Mouse (Mus musculus): ENCODE measurements around the gene Gfi1b. TPM values are rescaled to one million over a fixed set of nuclear protein-coding genes. Genes with fewer than 3 reads are reported as not detected.
A peak's percentile ranks its signal among the peaks of the same experiment; 100 is the strongest.

The Gfi1b gene
- total RNA-seq, 1 experiment from 2014 or later = 2.1 TPM

DNA sequence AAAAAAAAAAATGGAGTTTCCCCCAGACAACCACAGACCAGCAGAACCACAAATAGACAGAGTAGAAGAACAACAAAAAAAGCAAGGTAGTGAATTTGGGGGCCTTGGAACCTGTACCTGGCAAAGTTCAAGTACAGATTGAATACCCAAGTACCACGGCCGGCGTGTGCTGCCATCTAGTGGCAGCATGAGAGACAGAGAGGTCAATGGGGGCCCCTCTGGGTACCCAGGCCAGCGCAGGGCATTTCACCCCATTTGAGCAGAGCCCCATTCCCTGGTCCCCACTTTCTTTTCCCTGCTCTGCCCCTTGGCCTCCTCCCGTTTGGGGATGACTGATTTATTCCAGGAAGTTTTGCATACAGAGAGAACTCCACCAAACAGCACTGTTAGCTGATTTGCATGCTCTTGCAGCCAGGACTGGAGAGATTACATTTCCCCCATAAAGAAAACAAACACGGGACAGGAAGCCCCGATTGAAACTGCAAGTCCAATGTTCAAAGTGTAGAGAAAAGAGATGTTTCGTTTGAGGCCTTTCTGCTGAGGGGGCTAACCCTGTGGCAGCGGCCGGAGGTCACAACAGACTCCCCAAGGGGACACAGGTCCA lies 841 bp upstream of the Gfi1b start:
- peak; percentile 63 for DNase-seq

- DNase-seq = no peak
These were observed 671 bp downstream of the Gfi1b start for GRCm38 (mm10) chr2:28621111-28621510.

DNA sequence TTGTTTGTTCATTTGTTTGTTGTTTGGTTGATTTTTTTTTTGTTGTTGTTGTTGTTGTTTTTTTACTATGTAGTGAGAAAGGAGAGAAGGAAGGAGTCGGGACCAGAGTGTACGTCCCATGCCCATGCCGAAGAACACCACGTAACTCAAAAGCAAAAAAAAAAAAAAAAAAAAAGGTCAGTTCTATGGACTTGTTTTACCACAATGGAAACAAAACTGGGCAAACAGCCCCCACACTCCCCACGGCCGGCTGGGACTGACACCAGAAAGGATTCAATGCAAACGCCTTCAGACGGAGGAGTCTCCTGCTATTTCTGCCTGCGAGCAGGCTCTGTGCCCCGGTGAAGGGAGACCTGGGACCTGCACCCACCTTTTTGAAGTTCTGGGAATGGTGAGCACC lies 1.3 kb downstream of the Gfi1b start:
- DNase-seq = no peak

- no peak for DNase-seq
These were observed 2.4 kb downstream of the Gfi1b start for GRCm38 (mm10) chr2:28619369-28619768.

GRCm38 (mm10) chr2:28618777-28619336 lies 2.9 kb downstream of the Gfi1b start:
- no peak for DNase-seq

DNA sequence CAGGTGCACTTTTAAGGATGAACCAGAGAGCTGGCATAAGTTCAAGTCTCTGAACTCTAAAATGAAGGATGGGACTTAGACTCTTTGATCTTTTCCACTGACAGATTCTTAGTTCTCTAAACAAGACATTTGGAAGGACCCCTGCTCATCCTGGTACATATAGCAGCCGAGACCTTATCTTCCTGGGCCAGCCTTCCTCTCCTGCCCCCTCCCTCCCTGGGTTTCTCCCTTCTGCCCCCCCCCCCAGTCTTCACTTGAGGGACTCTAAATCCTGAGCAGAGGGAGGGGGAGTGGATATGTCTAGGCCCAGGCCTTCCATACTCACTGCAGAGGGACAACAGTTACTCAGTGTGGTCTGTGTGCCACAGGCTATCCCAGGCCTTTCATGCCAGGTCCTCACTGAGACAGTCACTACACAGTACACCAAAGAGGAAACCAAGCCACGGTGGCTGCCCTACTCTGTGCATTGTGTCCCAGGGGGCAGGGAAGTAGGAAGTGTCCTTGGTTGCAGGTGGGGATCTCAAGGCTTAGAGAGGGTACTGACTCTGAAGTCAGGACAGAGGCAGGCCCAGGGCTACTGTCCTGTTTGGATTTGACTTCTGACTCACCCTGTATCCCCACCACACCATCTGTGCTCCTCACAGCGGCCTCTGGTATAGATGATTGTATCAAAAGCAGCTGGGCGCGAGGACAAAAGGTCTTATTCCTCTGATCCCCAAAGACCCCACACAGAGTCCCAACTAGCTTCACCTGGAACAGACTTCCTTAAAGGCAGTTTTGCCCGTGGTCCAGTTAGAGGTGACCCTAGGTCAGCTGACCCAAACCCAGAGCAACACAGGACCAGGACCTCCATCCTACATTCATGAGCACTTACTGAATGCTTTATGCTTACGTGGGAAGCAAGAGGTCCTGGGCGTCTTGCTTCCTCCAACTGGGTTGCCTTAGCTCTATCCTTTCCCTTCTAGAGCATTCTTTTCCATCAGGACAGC lies 4.0 kb downstream of the Gfi1b start:
- no peak for DNase-seq

DNA sequence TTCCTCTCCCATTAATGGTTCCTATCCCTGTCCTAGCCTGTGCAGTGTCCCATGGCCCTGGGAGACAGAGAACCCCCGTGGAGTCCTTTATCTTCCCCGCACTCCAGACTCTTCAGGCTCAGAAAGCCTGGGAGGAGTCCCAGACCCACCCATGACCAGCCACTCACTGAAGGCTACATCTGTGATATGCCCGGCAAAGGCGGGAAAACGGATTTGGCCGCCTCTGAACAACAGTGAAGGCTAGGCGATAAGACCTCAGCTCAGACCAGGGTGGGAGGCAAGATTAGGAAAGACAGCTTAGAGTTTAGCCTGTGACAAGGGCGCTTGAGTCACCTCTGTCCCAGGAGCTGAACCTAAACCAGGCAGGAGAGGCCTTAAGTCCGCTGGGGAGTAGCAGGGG lies 4.9 kb downstream of the Gfi1b start:
- no peak for DNase-seq

DNA sequence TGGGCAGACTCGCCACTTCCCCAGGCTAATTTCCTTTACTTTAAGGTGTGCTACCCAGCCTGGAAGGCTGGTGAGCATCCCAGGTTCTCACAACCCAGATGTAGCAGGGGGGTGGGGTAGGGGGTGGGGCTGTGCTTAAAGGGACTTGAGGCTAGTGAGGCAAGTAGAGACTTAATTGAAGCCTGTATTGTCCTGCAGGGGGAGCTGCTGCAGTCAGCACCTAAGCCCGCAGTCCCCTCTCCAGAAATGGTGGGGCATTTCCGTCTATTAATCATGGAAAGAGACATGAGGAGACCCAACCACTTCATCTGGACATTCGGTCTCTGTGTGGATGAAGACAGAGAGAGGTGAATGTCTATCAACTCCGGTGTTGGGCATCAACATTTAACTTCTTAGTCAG lies 5.4 kb downstream of the Gfi1b start:
- no peak for DNase-seq

DNA sequence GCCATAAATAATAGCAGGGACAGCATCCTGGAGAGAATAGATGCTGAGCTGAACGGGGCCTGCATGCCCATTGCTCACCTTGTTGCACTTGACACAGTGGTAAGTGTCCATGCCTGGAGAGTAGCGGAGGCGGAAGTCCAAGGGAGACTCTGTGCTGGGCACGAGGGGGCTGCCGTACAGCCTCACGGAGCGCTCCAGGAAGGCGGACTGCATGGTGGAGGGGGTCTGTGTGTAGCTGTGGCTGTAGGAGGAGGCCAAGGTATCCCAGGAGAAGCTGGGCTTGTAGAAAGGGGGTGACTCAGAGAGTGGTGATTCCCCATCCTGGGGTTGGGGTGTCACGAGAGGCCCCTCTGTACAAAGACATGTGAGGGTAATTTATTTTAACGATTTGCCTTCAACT lies 8.2 kb downstream of the Gfi1b start:
- no peak for DNase-seq

- no peak for DNase-seq
These were observed 9.2 kb downstream of the Gfi1b start for GRCm38 (mm10) chr2:28612436-28613063.

GRCm38 (mm10) chr2:28611407-28611787 lies 10.4 kb downstream of the Gfi1b start:
- DNase-seq = no peak

DNA sequence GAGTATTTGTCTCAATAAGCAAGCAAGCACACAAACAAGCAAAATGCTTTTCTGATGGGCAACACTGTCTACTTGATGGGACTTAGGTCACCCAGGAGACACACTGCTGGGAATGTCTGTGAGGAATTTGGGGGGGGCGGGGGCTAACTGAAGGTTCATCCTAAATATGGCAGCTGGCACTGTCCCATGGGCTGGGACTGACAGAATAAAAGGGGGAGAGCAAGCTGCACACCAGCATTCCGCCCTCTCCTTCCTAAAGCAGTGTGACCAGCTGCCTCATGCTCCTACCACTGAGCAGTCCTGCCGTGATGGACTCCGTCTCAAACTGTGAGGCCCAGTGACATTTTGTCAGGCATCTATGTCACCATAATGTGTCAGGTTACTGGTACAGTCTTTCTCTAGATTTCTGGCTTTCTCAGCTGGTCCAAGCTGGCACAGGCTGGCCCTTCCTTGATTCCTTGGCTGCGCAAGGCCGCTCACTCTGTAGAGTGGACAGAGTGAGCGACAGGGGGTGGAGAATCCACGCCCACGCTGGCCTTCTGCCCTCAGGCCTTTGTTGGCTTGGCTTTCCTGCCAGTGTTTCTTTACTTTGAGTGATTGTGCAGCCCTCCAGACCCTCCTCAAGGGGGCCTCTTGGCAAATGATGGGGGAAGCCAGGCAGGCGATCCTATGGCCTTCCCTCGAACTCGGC lies 10.9 kb downstream of the Gfi1b start:
- DNase-seq = no peak

GRCm38 (mm10) chr2:28609851-28610250 lies 11.9 kb downstream of the Gfi1b start:
- DNase-seq = no peak

DNA sequence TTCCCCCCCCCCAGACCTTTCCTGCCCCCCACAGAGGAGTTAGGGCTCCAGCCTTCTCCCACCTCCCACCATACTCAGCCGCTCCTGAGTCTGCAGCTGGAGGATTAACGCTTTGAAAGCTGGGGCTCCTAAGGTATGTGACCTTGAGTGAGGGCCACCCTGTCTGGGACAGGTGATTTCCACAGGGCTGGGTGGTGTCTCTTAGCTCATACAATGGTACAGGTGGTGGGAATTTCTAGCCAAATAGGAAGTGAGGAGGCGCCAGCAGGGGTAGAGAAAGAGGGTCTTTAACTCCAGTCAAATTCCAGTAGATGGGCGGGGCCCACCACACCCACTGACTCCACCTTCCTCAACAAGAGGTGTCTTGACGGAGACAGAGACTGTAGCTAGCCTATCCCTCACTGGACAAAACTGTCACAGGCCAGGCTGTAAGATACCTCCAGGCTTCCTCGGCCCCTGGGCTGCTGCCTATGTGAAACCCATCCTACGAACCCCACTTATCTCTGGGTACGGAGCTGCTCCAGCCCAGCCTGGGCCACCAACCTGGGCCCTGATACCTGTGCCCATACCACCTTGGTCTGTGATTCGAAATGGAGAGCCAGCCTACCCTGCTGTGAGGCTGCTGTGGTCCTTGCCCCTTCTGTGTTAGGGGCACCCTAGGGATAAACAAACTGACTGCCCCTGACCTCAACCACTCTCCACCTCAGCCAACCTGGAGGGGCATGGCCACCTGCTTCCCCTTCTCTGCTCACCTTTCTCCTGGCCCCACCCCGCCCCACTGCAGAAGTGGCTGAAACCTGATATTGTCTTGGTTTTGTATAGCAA lies 14.2 kb downstream of the Gfi1b start:
- DNase-seq = no peak

GRCm38 (mm10) chr2:28606601-28607340 lies 15.0 kb downstream of the Gfi1b start:
- no peak for DNase-seq

DNA sequence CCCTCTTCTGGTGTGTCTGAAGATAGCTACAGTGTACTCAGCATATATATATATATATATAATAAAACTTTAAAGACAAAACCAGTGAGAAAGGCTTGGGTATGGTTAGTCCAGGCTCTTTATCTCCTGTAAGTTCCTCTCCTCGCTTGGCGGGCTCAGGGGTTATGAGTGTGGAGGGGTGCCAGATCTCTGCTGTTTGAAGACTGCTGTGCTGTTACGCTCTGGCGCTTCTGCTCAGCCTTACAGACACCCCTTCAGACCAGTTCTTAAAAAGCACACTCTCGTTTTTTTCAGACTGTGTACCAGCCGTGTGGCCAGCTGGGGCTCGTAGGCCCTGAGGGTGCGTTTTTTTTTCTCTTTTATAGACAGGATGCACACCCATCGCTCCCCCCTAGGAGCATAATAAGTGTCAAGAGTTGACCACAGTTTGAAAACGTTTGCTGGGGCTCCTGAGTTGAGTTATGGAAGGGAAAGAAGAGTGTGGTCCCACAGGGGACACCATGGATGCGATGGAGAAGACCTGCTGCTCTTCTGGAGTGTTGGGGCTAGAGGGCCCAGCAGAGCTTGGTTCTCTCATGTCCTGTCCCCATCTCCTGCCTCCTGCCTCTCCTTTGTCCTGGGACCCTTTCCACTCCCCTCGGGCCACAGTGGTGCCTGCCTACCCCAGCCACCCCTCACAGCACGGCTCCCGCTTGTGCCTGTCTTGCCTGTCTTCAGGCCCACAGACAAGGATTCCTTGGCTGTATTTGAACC lies 15.8 kb downstream of the Gfi1b start:
- DNase-seq = no peak

GRCm38 (mm10) chr2:28603542-28603941 lies 18.2 kb downstream of the Gfi1b start:
- DNase-seq = no peak

DNA sequence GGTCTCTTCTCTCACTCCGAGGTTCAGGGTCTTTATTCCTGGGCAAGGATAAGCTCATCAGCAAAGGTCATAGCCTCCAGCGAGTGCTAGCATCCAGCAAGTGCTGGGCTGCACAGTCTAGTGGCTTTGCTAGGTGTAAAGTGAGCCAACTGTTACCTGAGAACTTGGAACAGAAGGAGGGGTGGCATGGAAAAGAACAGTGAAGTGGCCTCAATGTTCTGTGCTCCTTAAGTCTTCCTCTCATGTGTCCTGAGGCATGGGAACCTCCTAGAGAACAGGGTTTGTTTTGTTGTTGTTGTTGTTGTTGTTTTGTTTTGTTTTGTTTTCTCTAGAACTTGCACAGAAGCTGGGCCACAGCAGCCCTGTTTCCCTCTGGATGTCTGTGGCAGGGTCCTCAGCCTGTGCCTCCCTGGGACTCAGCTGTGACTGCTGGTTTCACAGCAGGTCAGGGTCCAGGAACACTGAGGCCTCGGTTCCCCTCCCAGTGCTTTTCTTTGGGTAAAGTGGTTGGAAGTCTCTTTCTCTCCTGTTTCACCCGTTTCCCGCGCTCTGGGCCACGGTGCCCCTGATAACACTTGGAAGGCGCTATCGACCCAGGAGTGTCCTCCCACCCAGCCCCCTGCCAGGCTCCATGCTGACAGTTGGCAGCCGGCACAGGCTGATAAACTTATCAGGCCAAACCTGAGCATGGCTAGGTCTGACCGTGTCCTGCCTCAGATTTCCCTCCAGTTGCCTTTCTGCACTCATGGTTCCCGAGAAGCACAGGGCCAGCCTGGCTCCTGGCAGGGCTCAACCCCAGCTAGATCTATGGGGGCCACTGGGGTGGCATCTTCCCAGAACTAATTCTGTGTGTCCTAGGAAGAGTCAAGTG lies 19.8 kb downstream of the Gfi1b start:
- DNase-seq = no peak

GRCm38 (mm10) chr2:28599569-28599900 lies 22.2 kb downstream of the Gfi1b start:
- DNase-seq = no peak
